Mouse (Mus musculus): ENCODE data around the gene Dgkk. TPM values are rescaled to one million over a fixed set of nuclear protein-coding genes. Genes with fewer than 3 reads are reported as not detected.
"Not testable (repeated sequence)": the region's sequence is repeated elsewhere in the genome, so short reads cannot be mapped to it uniquely, and the experiment has no call there.

The Dgkk gene
- polyA plus RNA-seq, 1 experiment from 2014 or later = 0.29 TPM

GRCm38 (mm10) chrX:6926224-6926623, 147.1 kb downstream of the Dgkk start:
- Histone ChIP-seq H3K9me3 (no peaks in the 10 kb centered on the region), H3K27me3 (ENCODE audit: insufficient read depth, poor library complexity, severe bottlenecking) (no peaks in the 10 kb centered on the region), H3K4me3 (no peak overlapping the region), H3K4me1 (replicated peaks) (no peaks in the 10 kb centered on the region), H3K27ac (no peak overlapping the region), H3K36me3 (no peaks in the 10 kb centered on the region)
- no peak for DNase-seq (ENCODE audit: low spot score)
- 74% methylated on average over 4 of the region's 4 CpGs for WGBS

- Histone ChIP-seq H3K27me3 (ENCODE audit: insufficient read depth, poor library complexity, severe bottlenecking) (no peaks in the 10 kb centered on the region), H3K4me1 (replicated peaks) (no peaks in the 10 kb centered on the region), H3K36me3 (no peaks in the 10 kb centered on the region), H3K9me3 (no peaks in the 10 kb centered on the region), H3K4me3 (no peak overlapping the region), H3K27ac (no peak overlapping the region)
- no peak for DNase-seq (ENCODE audit: low spot score)
- WGBS = 86% methylated on average over 3 of the region's 3 CpGs
Observed at GRCm38 (mm10) chrX:6968598-6968997, 189.5 kb downstream of the Dgkk start.

GRCm38 (mm10) chrX:6971956-6972355, 192.8 kb downstream of the Dgkk start:
- Histone ChIP-seq H3K4me1 (replicated peaks) (no peaks in the 10 kb centered on the region), H3K27ac (no peak overlapping the region), H3K36me3 (no peaks in the 10 kb centered on the region), H3K27me3 (ENCODE audit: insufficient read depth, poor library complexity, severe bottlenecking) (no peaks in the 10 kb centered on the region), H3K4me3 (no peak overlapping the region), H3K9me3 (no peaks in the 10 kb centered on the region)
- DNase-seq (ENCODE audit: low spot score) = no peak
- 63% methylated on average over 1 of the region's 1 CpGs for WGBS

GRCm38 (mm10) chrX:6983916-6984315, 204.8 kb downstream of the Dgkk start:
- H3K9me3 ChIP-seq; H3K27me3 ChIP-seq (ENCODE audit: insufficient read depth, poor library complexity, severe bottlenecking); H3K27ac ChIP-seq; DNase-seq (ENCODE audit: low spot score); H3K4me1 ChIP-seq (replicated peaks); H3K4me3 ChIP-seq; H3K36me3 ChIP-seq: not testable (repeated sequence)
- WGBS = 87% methylated on average over 4 of the region's 4 CpGs
